Mouse (Mus musculus): ENCODE results near the gene Magea4.

Gene Magea4

DNA sequence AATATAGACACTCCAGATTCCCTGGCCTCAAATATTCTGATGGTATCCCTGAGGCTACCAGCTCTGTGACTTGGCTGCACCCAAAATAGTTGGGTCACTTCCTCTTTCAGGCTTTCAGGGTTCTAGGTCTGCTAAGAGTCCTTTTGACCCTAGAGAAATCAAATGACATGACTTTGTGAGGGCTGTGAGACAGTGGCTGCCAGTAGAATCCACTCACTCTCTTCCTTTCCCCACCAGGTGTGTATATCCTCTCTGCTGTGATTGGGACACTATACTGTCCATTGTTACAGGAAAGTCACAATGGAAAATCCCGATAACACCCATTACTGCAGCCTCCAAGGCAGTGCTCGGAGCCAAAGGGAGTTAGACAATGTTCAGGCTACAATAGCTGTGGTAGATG is at the start of gene Magea4:
Gene Magea4 (plus strand): TSS at position 301 of the 400 bp plus-strand sequence.
- no peak for DNase-seq (ENCODE audit: low read depth, low spot score)

DNA sequence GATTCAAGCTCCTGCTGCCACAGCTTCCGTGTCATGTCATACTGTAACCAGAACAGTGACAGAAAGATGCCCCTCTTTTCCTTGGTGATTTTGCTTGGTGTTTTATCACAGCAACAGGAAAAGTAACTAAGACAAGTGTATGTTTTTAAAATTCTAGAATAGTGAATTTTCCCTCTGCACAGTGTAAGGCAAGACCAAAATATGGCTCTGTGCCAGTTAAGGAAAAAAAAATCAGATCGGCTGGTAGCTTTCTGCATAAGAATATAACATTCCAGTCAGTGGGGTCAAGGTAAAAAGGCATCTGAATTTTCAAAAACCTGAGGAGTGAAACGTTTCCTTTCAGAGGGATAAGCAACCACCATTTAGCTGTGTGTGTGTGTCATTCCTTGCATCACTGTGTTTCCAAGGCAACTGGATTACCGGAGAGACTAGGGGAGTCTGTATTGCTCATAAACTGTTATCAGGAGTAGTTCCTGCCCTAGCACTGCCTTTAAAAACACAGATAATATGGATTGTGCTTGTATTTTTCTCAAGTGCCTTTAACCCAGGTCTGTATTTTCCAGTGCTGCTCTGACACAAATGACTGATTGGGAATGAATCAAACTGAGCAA is 18.8 kb upstream of the Magea4 start:
- no peak for DNase-seq (ENCODE audit: low read depth, low spot score)

DNA sequence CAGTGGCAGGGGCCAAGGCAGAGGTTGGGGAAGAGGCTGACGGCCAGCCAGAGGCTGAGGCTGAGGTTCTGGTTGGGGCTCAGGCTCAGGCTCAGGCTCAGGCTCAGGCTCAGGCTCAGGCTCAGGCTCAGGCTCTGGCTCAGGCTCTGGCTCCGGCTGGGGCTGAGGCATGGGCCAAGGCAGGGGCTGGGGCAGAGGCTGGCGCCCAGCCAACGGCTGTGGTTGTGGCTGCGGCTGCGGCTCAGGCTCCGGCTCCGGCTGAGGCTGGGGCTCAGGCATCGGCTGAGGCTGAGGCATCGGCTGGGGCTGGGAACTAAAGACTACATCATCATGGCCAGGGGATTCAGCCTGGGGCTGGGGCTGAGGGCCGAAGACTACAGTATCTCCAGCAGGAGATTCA is 48.8 kb downstream of the Magea4 start:
- no peak for DNase-seq (ENCODE audit: low read depth, low spot score)
